Mouse (Mus musculus) activated CD4-positive, CD25-positive, alpha-beta regulatory T cell (primary cell): ENCODE data around the gene Exph5. TPM values are rescaled to one million over a fixed set of nuclear protein-coding genes. Genes with fewer than 3 reads are reported as not detected.

Source experiments
- polyA plus RNA-seq, 2 experiments: library from polyadenylated mRNA; unstranded; fragments of 100-300 nt; shearing (Covaris generic); gene quantifications; one replicate each; pipeline ENCODE4 v1.2.1; 2017

The Exph5 gene
- under 1 TPM; 0.08 to 0.39 TPM for polyA plus RNA-seq

GRCm38 (mm10) chr9:53301269-53301720 is at the start of gene Exph5:
Gene Exph5 (plus strand): TSS chr9:53301670.

GRCm38 (mm10) chr9:53383951-53384866 is 82.7 kb downstream of the Exph5 start, which contains the start of gene Kdelc2:
Gene Kdelc2 (plus strand): TSS chr9:53384025.

GRCm38 (mm10) chr9:53402291-53402711 is 100.8 kb downstream of the Exph5 start, which contains the start of gene 4930550C14Rik:
Gene 4930550C14Rik (plus strand): TSS chr9:53402325.

Other genes with a start within 250 kb of the Exph5 start
- 10 to 100 TPM; 43.9 to 55.7 TPM for gene Ddx10, start 53.6 kb upstream of the Exph5 start, polyA plus RNA-seq
- gene Kdelc2, start 82.4 kb downstream of the Exph5 start, polyA plus RNA-seq, result 1 to 10 TPM; 2.9 to 4.7 TPM
- under 1 TPM; 0.21 to 0.60 TPM for gene 4930550C14Rik, start 100.7 kb downstream of the Exph5 start, polyA plus RNA-seq
- gene Atm, start 235.1 kb downstream of the Exph5 start, polyA plus RNA-seq, result 10 to 100 TPM; 17.7 to 23.7 TPM
- gene Npat, start 235.4 kb downstream of the Exph5 start, polyA plus RNA-seq, result 10 to 100 TPM; 16.9 to 17.0 TPM